Mouse (Mus musculus): ENCODE data around the gene Cxcr5. TPM values are rescaled to one million over a fixed set of nuclear protein-coding genes. Genes with fewer than 3 reads are reported as not detected.
A peak's percentile ranks its signal among the peaks of the same experiment; 100 is the strongest.

Gene Cxcr5
- polyA plus RNA-seq, 1 experiment = not detected

GRCm38 (mm10) chr9:44509487-44510354, 52.0 kb downstream of the Cxcr5 start:
- Histone ChIP-seq H3K9me3 (ENCODE audit: control insufficient read depth, low read length) (no peaks in the 10 kb centered on the region), H3K4me3 (replicated peaks) (peak overlapping the region; percentile 56), H3K36me3 (ENCODE audit: control insufficient read depth) (peaks cover 20% of the 10 kb centered on the region; the same call in 1 of the 2 replicates), H3K27me3 (ENCODE audit: control insufficient read depth) (peaks cover 13% of the 10 kb centered on the region), H3K4me1 (ENCODE audit: control insufficient read depth) (peaks cover 13% of the 10 kb centered on the region)
- TF ChIP-seq TAL1 (IDR thresholded peaks at IDR 0.05; ENCODE audit: low read length) (no peak), GATA1 (IDR thresholded peaks at IDR 0.05; ENCODE audit: low read length) (no peak)

- Histone ChIP-seq H3K4me3 (replicated peaks) (no peak overlapping the region), H3K36me3 (ENCODE audit: control insufficient read depth) (peaks cover 20% of the 10 kb centered on the region; the same call in 1 of the 2 replicates), H3K27me3 (ENCODE audit: control insufficient read depth) (peaks cover 13% of the 10 kb centered on the region), H3K4me1 (ENCODE audit: control insufficient read depth) (peaks cover 13% of the 10 kb centered on the region), H3K9me3 (ENCODE audit: control insufficient read depth, low read length) (no peaks in the 10 kb centered on the region)
- TF ChIP-seq TAL1 (IDR thresholded peaks at IDR 0.05; ENCODE audit: low read length) (no peak), GATA1 (IDR thresholded peaks at IDR 0.05; ENCODE audit: low read length) (no peak)
These were observed 52.8 kb downstream of the Cxcr5 start for GRCm38 (mm10) chr9:44508721-44509486.

- no peak for TF ChIP-seq TAL1 (IDR thresholded peaks at IDR 0.05; ENCODE audit: low read length)
- Histone ChIP-seq H3K4me1 (ENCODE audit: control insufficient read depth) (peaks cover 13% of the 10 kb centered on the region), H3K4me3 (replicated peaks) (no peak overlapping the region), H3K36me3 (ENCODE audit: control insufficient read depth) (peaks cover 20% of the 10 kb centered on the region; the same call in 1 of the 2 replicates), H3K9me3 (ENCODE audit: control insufficient read depth, low read length) (no peaks in the 10 kb centered on the region), H3K27me3 (ENCODE audit: control insufficient read depth) (peaks cover 13% of the 10 kb centered on the region)
These were observed 53.5 kb downstream of the Cxcr5 start for GRCm38 (mm10) chr9:44508124-44508619.

- H3K27me3 ChIP-seq (ENCODE audit: control insufficient read depth) = peaks cover 13% of the 10 kb centered on the region
- no peak for TF ChIP-seq GATA1 (IDR thresholded peaks at IDR 0.05; ENCODE audit: low read length)
- no peak for TF ChIP-seq TAL1 (IDR thresholded peaks at IDR 0.05; ENCODE audit: low read length)
- H3K36me3 ChIP-seq (ENCODE audit: control insufficient read depth) = peaks cover 20% of the 10 kb centered on the region; the same call in 1 of the 2 replicates
- no peak overlapping the region for H3K4me3 ChIP-seq (replicated peaks)
- peaks cover 13% of the 10 kb centered on the region for H3K4me1 ChIP-seq (ENCODE audit: control insufficient read depth)
- H3K9me3 ChIP-seq (ENCODE audit: control insufficient read depth, low read length) = no peaks in the 10 kb centered on the region
These were observed 54.3 kb downstream of the Cxcr5 start for GRCm38 (mm10) chr9:44507345-44507744.

- TF ChIP-seq GATA1 (IDR thresholded peaks at IDR 0.05; ENCODE audit: low read length) (no peak), TAL1 (IDR thresholded peaks at IDR 0.05; ENCODE audit: low read length) (no peak)
- H3K9me3 ChIP-seq (ENCODE audit: control insufficient read depth, low read length) = no peaks in the 10 kb centered on the region
- peaks cover 20% of the 10 kb centered on the region; the same call in 1 of the 2 replicates for H3K36me3 ChIP-seq (ENCODE audit: control insufficient read depth)
- peaks cover 13% of the 10 kb centered on the region for H3K27me3 ChIP-seq (ENCODE audit: control insufficient read depth)
- no peak overlapping the region for H3K4me3 ChIP-seq (replicated peaks)
- peaks cover 16% of the 10 kb centered on the region for H3K4me1 ChIP-seq (ENCODE audit: control insufficient read depth)
These were observed 55.1 kb downstream of the Cxcr5 start for GRCm38 (mm10) chr9:44506566-44506965.

- no peak for TF ChIP-seq TAL1 (IDR thresholded peaks at IDR 0.05; ENCODE audit: low read length)
- no peak for TF ChIP-seq GATA1 (IDR thresholded peaks at IDR 0.05; ENCODE audit: low read length)
- H3K27me3 ChIP-seq (ENCODE audit: control insufficient read depth) = peaks cover 13% of the 10 kb centered on the region
- H3K4me1 ChIP-seq (ENCODE audit: control insufficient read depth) = peaks cover 17% of the 10 kb centered on the region
- H3K36me3 ChIP-seq (ENCODE audit: control insufficient read depth) = peaks cover 20% of the 10 kb centered on the region; the same call in 1 of the 2 replicates
- H3K4me3 ChIP-seq (replicated peaks) = no peak overlapping the region
- no peaks in the 10 kb centered on the region for H3K9me3 ChIP-seq (ENCODE audit: control insufficient read depth, low read length)
These were observed 55.7 kb downstream of the Cxcr5 start for GRCm38 (mm10) chr9:44505824-44506467.

- Histone ChIP-seq H3K4me1 (ENCODE audit: control insufficient read depth) (peaks cover 20% of the 10 kb centered on the region), H3K27me3 (ENCODE audit: control insufficient read depth) (peaks cover 11% of the 10 kb centered on the region), H3K9me3 (ENCODE audit: control insufficient read depth, low read length) (no peaks in the 10 kb centered on the region), H3K4me3 (replicated peaks) (no peak overlapping the region), H3K36me3 (ENCODE audit: control insufficient read depth) (peaks cover 20% of the 10 kb centered on the region; the same call in 1 of the 2 replicates)
- TF ChIP-seq GATA1 (IDR thresholded peaks at IDR 0.05; ENCODE audit: low read length) (no peak), TAL1 (IDR thresholded peaks at IDR 0.05; ENCODE audit: low read length) (no peak)
These were observed 56.5 kb downstream of the Cxcr5 start for GRCm38 (mm10) chr9:44504893-44505823.

- Histone ChIP-seq H3K36me3 (ENCODE audit: control insufficient read depth) (peaks cover 13% of the 10 kb centered on the region; the same call in 1 of the 2 replicates), H3K27me3 (ENCODE audit: control insufficient read depth) (peaks cover 34% of the 10 kb centered on the region), H3K4me3 (replicated peaks) (no peak overlapping the region), H3K9me3 (ENCODE audit: control insufficient read depth, low read length) (no peaks in the 10 kb centered on the region), H3K4me1 (ENCODE audit: control insufficient read depth) (peaks cover 15% of the 10 kb centered on the region)
- TF ChIP-seq GATA1 (IDR thresholded peaks at IDR 0.05; ENCODE audit: low read length) (no peak), TAL1 (IDR thresholded peaks at IDR 0.05; ENCODE audit: low read length) (no peak)
These were observed 59.7 kb downstream of the Cxcr5 start for GRCm38 (mm10) chr9:44502006-44502405.
